Mouse (Mus musculus) CD4-positive naive resting alpha-beta T cell, adult 76 days (primary cell): ENCODE results near the gene Slc35d1. TPM values are rescaled to one million over a fixed set of nuclear protein-coding genes. Genes with fewer than 3 reads are reported as not detected.

ENCODE experiments used
- total RNA-seq: library from RNA; stranded (reverse); gene quantifications from one replicate; pipeline ENCODE4 v1.2.4, GENCODE M21; 2023

Gene Slc35d1
- total RNA-seq, result 38.0 TPM

DNA sequence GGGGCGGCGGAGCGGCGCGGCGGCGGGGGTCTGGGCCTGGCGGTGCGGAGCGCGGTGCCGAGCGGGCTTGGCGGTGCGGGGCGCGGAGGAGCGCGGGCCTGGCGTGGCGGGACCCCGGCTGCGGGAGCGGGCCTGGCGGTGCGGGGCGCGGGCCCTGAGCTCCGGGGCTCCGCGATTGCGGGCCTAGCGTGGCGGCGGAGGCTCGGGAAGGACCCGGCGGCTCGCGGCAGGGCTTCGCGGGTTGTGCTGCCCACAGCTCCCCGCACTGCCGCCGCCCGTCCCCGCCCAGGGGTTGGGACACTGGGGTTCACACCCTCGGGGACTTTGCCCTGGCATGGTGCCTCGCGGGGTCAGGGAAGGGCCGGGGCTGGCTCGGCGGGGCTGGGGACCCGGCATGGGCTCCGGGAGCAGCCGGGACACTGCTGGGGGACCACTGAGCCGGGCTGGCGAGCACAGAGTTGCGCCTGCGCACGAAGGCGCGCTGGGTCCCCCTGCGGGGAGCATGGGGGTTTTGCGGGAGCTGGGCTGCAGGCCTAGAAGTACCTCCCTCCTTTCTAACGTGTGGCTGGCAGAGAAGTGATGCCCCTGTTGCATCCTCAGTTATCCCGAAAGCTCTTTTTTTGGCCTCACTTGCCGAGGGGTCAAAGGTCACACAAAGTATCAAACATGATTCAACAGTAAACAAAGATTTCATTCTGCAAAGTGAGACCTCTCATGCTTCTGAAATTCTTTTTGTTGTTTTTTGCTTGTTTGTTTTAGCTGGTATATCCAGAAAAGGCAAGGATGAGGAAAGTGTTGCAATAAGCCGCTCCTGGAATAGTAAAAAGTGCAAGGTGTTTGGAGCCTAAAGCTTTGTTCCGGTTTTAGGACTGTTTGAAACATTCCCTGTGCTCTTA lies at the start of gene Slc35d1:
Gene Slc35d1, minus strand, starts transcription at position 240 of the 896 bp plus-strand sequence.

Other genes starting within 250 kb of the Slc35d1 start
- gene Tctex1d1, start 236.6 kb downstream of the Slc35d1 start, total RNA-seq, result 0.62 TPM
- not detected for gene Insl5, start 188.3 kb downstream of the Slc35d1 start, total RNA-seq
- 136 TPM for gene Mier1, start 100.8 kb downstream of the Slc35d1 start, total RNA-seq
- gene Wdr78, start 100.6 kb downstream of the Slc35d1 start, total RNA-seq, result 8.9 TPM
- gene 4921539E11Rik, start 75.7 kb upstream of the Slc35d1 start, total RNA-seq, result not detected
- 15.1 TPM for gene Oma1, start 98.6 kb upstream of the Slc35d1 start, total RNA-seq